Mouse (Mus musculus): ENCODE results near the gene Myo18a. TPM values are rescaled to one million over a fixed set of nuclear protein-coding genes. Genes with fewer than 3 reads are reported as not detected.

Gene Myo18a
- polyA plus RNA-seq, 1 experiment from 2014 or later, result 154 TPM

DNA sequence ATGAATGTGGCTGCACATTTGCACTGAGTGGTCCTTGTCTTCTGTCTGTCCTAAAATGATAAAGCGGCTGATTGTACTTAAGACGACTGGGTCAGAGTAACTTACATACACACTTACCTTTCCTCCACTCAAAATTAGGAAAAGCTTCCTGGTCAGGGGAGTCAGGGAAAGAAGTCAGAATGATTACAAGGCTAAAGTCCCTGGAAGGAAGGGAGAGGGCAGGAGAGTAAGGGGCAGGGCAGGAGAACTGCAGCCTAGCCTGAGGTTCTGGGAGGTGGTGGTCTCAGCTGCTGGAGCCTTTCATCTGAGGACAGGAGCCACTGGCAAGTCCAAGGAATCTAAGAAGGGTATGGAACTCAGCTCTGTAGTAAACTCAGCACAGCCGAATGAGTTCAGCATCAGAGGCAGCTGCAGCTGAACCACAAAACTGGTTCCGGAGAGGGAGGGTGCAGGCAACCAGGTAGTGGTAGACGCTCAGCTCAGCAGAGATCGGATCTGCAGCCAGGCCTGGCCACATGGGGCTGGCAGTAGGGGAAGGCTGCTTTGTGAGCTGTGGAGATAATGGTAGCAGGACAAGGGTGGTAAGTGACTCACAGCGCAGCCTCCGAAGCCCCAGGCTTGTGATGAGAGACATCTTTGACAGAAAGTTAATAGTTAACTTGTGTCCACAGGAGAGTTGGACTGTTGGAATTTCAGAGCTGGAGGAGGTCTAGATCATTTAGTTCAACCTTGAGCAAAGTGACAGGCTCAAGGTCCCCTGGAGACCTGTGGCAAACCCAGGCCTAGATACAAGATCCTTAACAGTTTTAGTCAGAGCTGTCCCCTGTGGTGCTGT, 9.1 kb downstream of the Myo18a start:
- ATAC-seq (ENCODE audit: insufficient number of reproducible peaks, low FRiP score), result peak; percentile 39; the same call in 1 of the 2 replicates

DNA sequence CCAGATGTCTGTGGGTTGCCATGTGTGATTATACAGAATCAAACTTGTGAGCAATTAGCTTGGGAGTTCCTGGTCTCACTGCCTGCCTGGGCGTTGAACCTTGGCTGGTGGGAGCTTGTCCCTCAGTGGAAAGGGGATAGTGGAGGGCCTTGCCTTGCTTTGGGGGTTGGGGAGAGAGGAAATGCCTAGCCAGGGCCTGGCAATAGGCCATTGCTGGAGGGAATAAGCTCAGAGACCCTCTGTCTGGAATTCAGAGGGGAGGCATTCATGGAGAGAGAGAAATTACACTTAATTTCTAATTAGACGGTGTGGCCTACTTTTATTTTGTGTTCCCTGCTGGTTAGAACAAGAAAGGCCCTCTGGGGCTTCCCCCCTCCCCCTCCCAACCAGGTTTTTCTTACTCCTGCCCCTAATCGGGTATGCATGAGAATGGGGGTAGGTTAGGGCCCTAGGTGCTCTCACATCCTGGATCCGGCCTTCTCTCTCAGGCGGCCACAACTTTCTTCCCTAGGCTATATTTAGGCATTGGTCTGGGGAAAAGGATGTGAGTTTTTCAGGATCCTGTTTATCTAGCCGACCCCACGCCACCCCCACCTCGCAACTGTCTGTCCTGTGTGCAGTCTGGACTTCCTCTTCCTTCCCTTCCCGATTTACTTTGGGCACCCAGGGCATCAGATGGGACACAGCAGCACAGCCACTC, 12.8 kb downstream of the Myo18a start:
- Histone ChIP-seq H3K4me3 (no peak overlapping the region), H3K9ac (peak overlapping the region; percentile 44; the same call in 1 of the 2 replicates), H3K9me3 (replicated peaks) (no peaks in the 10 kb centered on the region), H3K36me3 (peaks cover 13% of the 10 kb centered on the region), H3K27ac (ENCODE audit: poor library complexity, severe bottlenecking) (peak overlapping the region; percentile 6; the same call in 1 of the 2 replicates), H3K4me1 (replicated peaks) (peaks cover 45% of the 10 kb centered on the region), H3K4me2 (no peak overlapping the region), H3K27me3 (replicated peaks) (no peaks in the 10 kb centered on the region)
- WGBS, result 18% methylated on average over 9 of the region's 9 CpGs
- no peak for ATAC-seq (ENCODE audit: insufficient number of reproducible peaks, low FRiP score)

More for the DNA sequence above, 9.1 kb downstream of the Myo18a start:
- no peak overlapping the region for H3K4me3 ChIP-seq
- peaks cover 34% of the 10 kb centered on the region for H3K4me1 ChIP-seq (replicated peaks)
- no peaks in the 10 kb centered on the region for H3K27me3 ChIP-seq (replicated peaks)
- no peaks in the 10 kb centered on the region for H3K9me3 ChIP-seq (replicated peaks)
- WGBS, result 36% methylated on average over 8 of the region's 8 CpGs
- H3K4me2 ChIP-seq, result no peak overlapping the region
- H3K27ac ChIP-seq (ENCODE audit: poor library complexity, severe bottlenecking), result peak overlapping the region; percentile 26; the same call in 1 of the 2 replicates
- H3K9ac ChIP-seq, result no peak overlapping the region; the same call in 1 of the 2 replicates
- H3K36me3 ChIP-seq, result peaks cover under 1% of the 10 kb centered on the region

DNA sequence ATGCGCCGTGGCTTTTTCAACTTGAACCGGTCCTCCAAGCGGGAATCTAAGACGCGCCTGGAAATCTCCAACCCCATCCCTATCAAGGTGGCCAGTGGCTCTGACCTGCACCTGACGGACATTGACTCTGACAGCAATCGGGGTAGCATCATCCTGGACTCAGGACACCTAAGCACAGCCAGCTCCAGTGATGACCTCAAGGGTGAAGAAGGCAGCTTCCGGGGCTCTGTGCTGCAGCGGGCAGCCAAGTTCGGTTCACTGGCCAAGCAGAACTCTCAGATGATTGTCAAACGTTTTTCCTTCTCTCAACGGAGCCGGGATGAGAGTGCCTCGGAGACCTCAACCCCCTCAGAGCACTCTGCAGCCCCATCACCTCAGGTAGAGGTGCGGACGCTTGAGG, 14.4 kb downstream of the Myo18a start:
- no peak for ATAC-seq (ENCODE audit: insufficient number of reproducible peaks, low FRiP score)
- Histone ChIP-seq H3K4me1 (replicated peaks) (peaks cover 53% of the 10 kb centered on the region), H3K27ac (ENCODE audit: poor library complexity, severe bottlenecking) (no peak overlapping the region), H3K4me2 (no peak overlapping the region), H3K9ac (no peak overlapping the region), H3K9me3 (replicated peaks) (no peaks in the 10 kb centered on the region), H3K36me3 (peaks cover 13% of the 10 kb centered on the region), H3K27me3 (replicated peaks) (no peaks in the 10 kb centered on the region), H3K4me3 (no peak overlapping the region)
- 91% methylated on average over 17 of the region's 17 CpGs for WGBS

DNA sequence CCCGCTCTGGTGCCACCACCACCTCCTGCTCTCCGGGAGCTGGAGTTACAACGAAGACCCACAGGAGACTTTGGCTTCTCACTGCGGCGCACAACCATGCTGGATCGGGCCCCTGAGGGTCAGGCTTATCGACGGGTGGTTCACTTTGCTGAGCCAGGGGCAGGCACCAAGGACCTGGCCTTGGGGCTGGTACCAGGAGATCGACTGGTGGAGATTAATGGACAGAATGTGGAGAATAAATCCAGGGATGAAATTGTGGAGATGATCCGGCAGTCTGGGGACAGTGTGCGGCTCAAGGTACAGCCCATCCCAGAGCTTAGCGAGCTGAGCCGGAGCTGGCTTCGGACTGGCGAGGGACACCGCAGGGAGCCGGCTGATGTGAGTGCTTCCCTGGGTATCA, 14.9 kb downstream of the Myo18a start:
- Histone ChIP-seq H3K27me3 (replicated peaks) (no peaks in the 10 kb centered on the region), H3K9me3 (replicated peaks) (no peaks in the 10 kb centered on the region), H3K36me3 (peaks cover 13% of the 10 kb centered on the region), H3K27ac (ENCODE audit: poor library complexity, severe bottlenecking) (no peak overlapping the region), H3K4me2 (no peak overlapping the region), H3K4me1 (replicated peaks) (peaks cover 52% of the 10 kb centered on the region), H3K9ac (no peak overlapping the region), H3K4me3 (no peak overlapping the region)
- ATAC-seq (ENCODE audit: insufficient number of reproducible peaks, low FRiP score), result no peak
- WGBS, result 90% methylated on average over 17 of the region's 17 CpGs

DNA sequence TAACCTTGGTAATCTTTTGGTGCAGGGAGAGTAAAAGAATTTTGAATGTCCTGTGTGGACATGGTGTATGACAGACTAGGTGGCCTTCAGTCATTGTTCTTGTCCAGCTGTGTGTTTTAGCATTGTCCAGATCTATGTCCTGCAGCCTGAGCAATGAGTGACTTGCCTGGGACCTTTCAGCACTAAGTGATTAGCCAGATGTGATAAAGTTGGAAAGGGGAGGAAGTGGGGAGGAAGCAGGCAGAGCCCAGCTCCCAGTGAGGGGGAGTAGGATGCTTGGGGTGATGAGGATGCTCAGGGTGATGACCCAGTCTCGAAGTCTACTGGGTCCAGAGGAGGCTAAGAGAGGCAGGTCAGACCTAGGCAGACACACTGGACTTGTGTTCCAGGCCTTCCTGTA, 16.2 kb downstream of the Myo18a start:
- no peak for ATAC-seq (ENCODE audit: insufficient number of reproducible peaks, low FRiP score)
- Histone ChIP-seq H3K4me2 (no peak overlapping the region), H3K4me1 (replicated peaks) (peaks cover 65% of the 10 kb centered on the region), H3K27ac (ENCODE audit: poor library complexity, severe bottlenecking) (no peak overlapping the region), H3K27me3 (replicated peaks) (no peaks in the 10 kb centered on the region), H3K4me3 (no peak overlapping the region), H3K36me3 (peaks cover 13% of the 10 kb centered on the region), H3K9me3 (replicated peaks) (no peaks in the 10 kb centered on the region), H3K9ac (no peak overlapping the region)
- WGBS, result 14% methylated on average over 1 of the region's 1 CpGs

DNA sequence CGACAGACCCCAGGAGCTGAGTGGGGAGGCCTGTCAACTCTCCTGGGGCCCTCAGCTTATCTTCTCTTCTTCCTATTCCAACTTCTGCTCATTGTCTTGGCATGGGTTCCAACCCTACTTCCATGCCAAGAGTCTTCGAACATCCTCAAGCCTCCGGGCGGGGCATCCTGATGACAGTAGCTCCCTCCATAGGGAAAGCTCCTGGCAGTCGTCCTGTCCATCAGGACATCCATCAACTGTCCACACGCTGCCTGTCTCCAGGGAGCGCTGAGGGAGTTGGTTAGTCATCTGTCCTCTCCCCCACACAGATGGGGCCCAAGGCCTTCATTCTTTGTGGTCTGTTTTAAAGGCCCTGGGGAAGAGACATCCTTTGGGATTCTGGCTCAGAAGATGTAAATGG, 18.0 kb downstream of the Myo18a start:
- Histone ChIP-seq H3K27me3 (replicated peaks) (no peaks in the 10 kb centered on the region), H3K4me2 (no peak overlapping the region), H3K9ac (no peak overlapping the region), H3K36me3 (peaks cover 13% of the 10 kb centered on the region), H3K9me3 (replicated peaks) (no peaks in the 10 kb centered on the region), H3K4me1 (replicated peaks) (peaks cover 75% of the 10 kb centered on the region), H3K27ac (ENCODE audit: poor library complexity, severe bottlenecking) (no peak overlapping the region), H3K4me3 (no peak overlapping the region)
- 51% methylated on average over 7 of the region's 7 CpGs for WGBS
- no peak for ATAC-seq (ENCODE audit: insufficient number of reproducible peaks, low FRiP score)

DNA sequence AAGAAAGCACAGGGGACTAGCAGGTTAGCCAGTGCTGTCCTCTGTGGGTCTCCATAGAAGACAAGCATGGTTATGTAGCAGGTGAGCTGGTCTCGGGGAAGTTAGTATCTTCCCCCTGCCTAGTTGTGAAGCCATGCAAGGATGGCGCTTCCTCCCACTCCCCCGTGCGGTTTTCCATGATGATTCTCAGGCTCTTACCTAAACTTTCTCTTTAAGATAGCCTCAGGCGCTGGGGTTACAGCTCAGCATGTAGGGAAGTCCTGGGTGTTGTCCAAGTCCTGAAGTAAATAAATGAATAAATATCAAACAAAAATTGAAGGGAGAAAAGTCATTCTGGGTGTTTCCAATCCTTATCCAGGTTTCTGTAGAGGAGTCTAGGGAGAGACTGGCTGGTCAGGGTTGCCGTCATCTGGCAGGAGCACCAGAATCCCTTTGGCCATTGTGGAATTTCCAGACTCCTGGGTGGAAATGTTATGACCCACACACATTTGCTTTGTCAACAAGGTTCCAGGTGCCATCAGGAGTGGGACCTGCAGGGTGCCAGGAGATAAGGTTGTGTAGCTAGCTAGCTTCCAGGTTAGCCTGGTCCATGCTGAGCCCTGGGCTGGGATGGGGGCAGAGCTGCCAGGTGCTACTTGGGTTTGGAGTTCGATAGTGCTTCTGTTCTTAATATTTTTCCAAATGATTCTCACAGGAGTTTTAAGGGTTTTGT, 19.2 kb downstream of the Myo18a start:
- Histone ChIP-seq H3K9ac (no peak overlapping the region), H3K36me3 (peaks cover 11% of the 10 kb centered on the region), H3K9me3 (replicated peaks) (no peaks in the 10 kb centered on the region), H3K27ac (ENCODE audit: poor library complexity, severe bottlenecking) (no peak overlapping the region), H3K4me3 (no peak overlapping the region), H3K4me2 (no peak overlapping the region), H3K4me1 (replicated peaks) (peaks cover 75% of the 10 kb centered on the region), H3K27me3 (replicated peaks) (no peaks in the 10 kb centered on the region)
- no peak for ATAC-seq (ENCODE audit: insufficient number of reproducible peaks, low FRiP score)
- 73% methylated on average over 7 of the region's 7 CpGs for WGBS

DNA sequence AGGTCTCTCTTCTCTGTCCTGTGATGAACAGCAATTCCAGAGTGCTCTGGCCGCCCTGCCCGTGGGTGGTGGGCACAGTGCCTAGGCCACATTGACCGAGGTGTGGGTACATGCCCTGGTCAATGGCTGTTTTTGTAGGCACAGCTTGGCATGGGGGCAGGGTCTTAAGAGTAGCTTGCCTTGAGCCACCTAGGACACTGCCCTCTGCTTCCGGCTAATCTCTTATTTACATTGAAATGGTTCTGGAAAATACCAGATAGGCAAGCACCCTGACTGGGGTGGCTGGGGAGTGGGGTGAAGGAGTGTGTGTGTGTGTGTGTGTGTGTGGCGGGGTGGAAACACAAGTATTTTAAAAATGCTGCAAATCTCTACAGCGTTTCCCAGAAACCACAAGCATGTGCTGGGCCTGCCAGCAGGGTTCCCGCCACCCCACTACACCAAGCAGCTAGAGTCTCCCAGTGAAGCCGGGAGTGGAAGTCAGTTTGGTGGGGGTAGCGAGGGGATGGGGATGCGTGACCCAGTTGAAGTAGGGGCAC, 20.2 kb downstream of the Myo18a start:
- Histone ChIP-seq H3K36me3 (peaks cover under 1% of the 10 kb centered on the region), H3K27ac (ENCODE audit: poor library complexity, severe bottlenecking) (peak overlapping the region; percentile 95), H3K4me2 (0 out of 2 replicates have a peak overlapping the region, but pooled peaks have one; percentile 11), H3K9ac (peak overlapping the region; percentile 6; the same call in 1 of the 2 replicates), H3K4me3 (no peak overlapping the region), H3K9me3 (replicated peaks) (no peaks in the 10 kb centered on the region), H3K27me3 (replicated peaks) (no peaks in the 10 kb centered on the region), H3K4me1 (replicated peaks) (peaks cover 81% of the 10 kb centered on the region)
- 49% methylated on average over 10 of the region's 10 CpGs for WGBS
- ATAC-seq (ENCODE audit: insufficient number of reproducible peaks, low FRiP score), result no peak

DNA sequence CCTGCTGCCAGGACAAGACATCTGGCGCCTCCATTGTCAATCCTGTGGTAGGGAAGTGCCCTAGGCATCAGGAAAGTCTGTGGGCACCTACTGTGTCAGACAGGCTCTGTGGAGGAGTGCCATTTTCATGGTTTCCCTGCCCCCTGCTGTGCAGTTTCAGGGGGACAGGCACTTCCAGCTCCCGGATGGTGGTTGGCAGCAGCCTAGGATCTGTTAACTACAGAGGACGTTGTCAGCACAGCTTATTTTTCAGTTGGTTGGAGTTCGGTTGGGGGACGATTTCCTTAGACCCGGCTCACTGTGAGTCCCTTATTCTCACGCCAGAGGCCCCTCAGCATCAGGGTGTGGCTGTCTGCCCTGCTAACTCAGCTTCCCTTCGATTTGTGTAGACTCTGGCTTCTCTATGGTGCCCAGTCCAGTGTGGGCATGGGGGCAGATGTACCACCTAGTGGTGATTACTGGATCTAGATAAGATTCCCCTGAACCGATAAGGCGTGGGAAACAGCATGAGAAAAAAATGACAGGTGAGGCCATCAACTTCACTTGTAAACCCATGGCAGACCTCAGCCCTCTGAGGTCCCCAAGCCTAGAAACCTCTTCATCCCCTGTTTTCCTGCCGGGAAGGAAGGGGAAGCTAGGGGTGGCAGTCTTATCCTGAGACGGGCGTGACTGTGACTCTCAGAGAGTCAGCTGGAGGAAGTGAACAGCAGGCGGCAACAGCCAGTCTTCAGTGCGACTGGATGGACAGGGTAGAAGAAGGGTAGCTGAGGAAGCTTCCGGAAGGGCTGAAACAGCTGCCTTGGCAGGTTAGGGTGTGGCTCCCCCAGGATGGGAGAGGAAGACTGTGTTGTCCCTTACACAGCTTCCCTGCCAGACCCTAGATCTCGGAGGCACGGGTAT, 21.0 kb downstream of the Myo18a start:
- no peak for ATAC-seq (ENCODE audit: insufficient number of reproducible peaks, low FRiP score)
- peak overlapping the region; percentile 44 for H3K4me2 ChIP-seq
- no peaks in the 10 kb centered on the region for H3K27me3 ChIP-seq (replicated peaks)
- peak overlapping the region; percentile 95 for H3K27ac ChIP-seq (ENCODE audit: poor library complexity, severe bottlenecking)
- 34% methylated on average over 18 of the region's 18 CpGs for WGBS
- peak overlapping the region; percentile 51; the same call in 1 of the 2 replicates for H3K9ac ChIP-seq
- no peak overlapping the region for H3K4me3 ChIP-seq
- H3K4me1 ChIP-seq (replicated peaks), result peaks cover 76% of the 10 kb centered on the region
- no peaks in the 10 kb centered on the region for H3K9me3 ChIP-seq (replicated peaks)
- no peaks in the 10 kb centered on the region for H3K36me3 ChIP-seq

DNA sequence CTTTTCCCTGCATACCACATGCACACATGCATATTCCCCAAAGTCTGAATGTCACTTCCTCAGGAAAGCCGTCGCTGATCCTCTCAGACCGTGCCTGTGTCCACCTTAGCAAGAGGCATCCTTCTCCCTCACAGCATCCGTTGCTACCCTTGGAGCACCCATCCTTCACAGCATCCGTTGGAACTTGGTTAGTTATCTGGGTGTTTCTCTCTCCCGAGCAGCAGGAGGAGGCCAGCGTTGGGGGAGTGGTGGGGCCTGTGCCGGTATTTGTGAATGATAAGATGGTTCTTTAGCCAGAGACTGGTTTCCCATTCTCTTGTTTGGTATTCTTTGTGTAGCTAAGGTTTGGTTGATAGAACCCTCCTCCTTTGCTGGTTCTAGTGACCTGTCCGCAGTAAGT, 21.8 kb downstream of the Myo18a start:
- Histone ChIP-seq H3K4me1 (replicated peaks) (peaks cover 72% of the 10 kb centered on the region), H3K9ac (no peak overlapping the region; the same call in 1 of the 2 replicates), H3K4me3 (no peak overlapping the region), H3K27me3 (replicated peaks) (no peaks in the 10 kb centered on the region), H3K27ac (ENCODE audit: poor library complexity, severe bottlenecking) (peak overlapping the region; percentile 95), H3K4me2 (peak overlapping the region; percentile 44), H3K9me3 (replicated peaks) (no peaks in the 10 kb centered on the region), H3K36me3 (no peaks in the 10 kb centered on the region)
- ATAC-seq (ENCODE audit: insufficient number of reproducible peaks, low FRiP score), result no peak
- WGBS, result 30% methylated on average over 9 of the region's 9 CpGs
